Mouse (Mus musculus) brain, embryonic 14.5 days (tissue): ENCODE measurements around the gene Traip.

Experiments used
- CTCF ChIP-seq: fragments of 200-500 bp; IDR thresholded peaks from 2 replicates; pipeline ENCODE4 v1.5.1; 2012; ENCODE audit warnings: inconsistent platforms, mild to moderate bottlenecking, moderate library complexity, borderline replicate concordance; ENCODE audit not compliant: insufficient read depth, insufficient read length; ENCODE audit errors: extremely low read depth
- POLR2A ChIP-seq: fragments of 200-500 bp; IDR thresholded peaks from 2 replicates; pipeline ENCODE4 v1.6.1; 2012; ENCODE audit warnings: mild to moderate bottlenecking, inconsistent platforms, borderline replicate concordance; ENCODE audit not compliant: poor library complexity, insufficient read depth, insufficient read length, severe bottlenecking; ENCODE audit errors: extremely low read depth

- TF ChIP-seq POLR2A (no peak), CTCF (no peak)
Observed at GRCm38 (mm10) chr9:107906967-107907800, 42.8 kb upstream of the Traip start.
